Mouse (Mus musculus): ENCODE results near the gene Anxa6. TPM values are rescaled to one million over a fixed set of nuclear protein-coding genes. Genes with fewer than 3 reads are reported as not detected.

The Anxa6 gene
- polyA plus RNA-seq, 1 experiment from 2014 or later: 53.9 TPM

GRCm38 (mm10) chr11:55011440-55011839 lies 21.8 kb downstream of the Anxa6 start:
- WGBS: 90% methylated on average over 3 of the region's 3 CpGs
- H3K9me3 ChIP-seq (replicated peaks): no peaks in the 10 kb centered on the region
- no peaks in the 10 kb centered on the region for H3K27me3 ChIP-seq (ENCODE audit: low read depth, poor library complexity, severe bottlenecking)
- H3K27ac ChIP-seq (replicated peaks): no peak overlapping the region
- H3K36me3 ChIP-seq: peaks cover 25% of the 10 kb centered on the region
- no peak overlapping the region for H3K4me3 ChIP-seq
- DNase-seq (ENCODE audit: low spot score): no peak
- H3K4me1 ChIP-seq: peaks cover 6% of the 10 kb centered on the region; the same call in 1 of the 2 replicates

GRCm38 (mm10) chr11:55008230-55008629 lies 25.0 kb downstream of the Anxa6 start:
- WGBS: 90% methylated on average over 6 of the region's 6 CpGs
- Histone ChIP-seq H3K9me3 (replicated peaks) (no peaks in the 10 kb centered on the region), H3K27ac (replicated peaks) (no peak overlapping the region), H3K27me3 (ENCODE audit: low read depth, poor library complexity, severe bottlenecking) (no peaks in the 10 kb centered on the region), H3K4me1 (peaks cover 3% of the 10 kb centered on the region; the same call in 1 of the 2 replicates), H3K4me3 (no peak overlapping the region), H3K36me3 (peaks cover 30% of the 10 kb centered on the region)
- DNase-seq (ENCODE audit: low spot score): no peak

- Histone ChIP-seq H3K4me3 (no peak overlapping the region), H3K36me3 (peaks cover 35% of the 10 kb centered on the region), H3K4me1 (no peaks in the 10 kb centered on the region), H3K9me3 (replicated peaks) (peaks cover 4% of the 10 kb centered on the region; the same call in 1 of the 2 replicates), H3K27ac (replicated peaks) (no peak overlapping the region), H3K27me3 (ENCODE audit: low read depth, poor library complexity, severe bottlenecking) (no peaks in the 10 kb centered on the region)
- DNase-seq (ENCODE audit: low spot score): no peak
- 84% methylated on average over 5 of the region's 5 CpGs for WGBS
These were observed 27.6 kb downstream of the Anxa6 start for GRCm38 (mm10) chr11:55005684-55006083.

GRCm38 (mm10) chr11:55004970-55005502 lies 28.2 kb downstream of the Anxa6 start:
- Histone ChIP-seq H3K27me3 (ENCODE audit: low read depth, poor library complexity, severe bottlenecking) (no peaks in the 10 kb centered on the region), H3K27ac (replicated peaks) (no peak overlapping the region), H3K9me3 (replicated peaks) (peaks cover 5% of the 10 kb centered on the region; the same call in 1 of the 2 replicates), H3K4me1 (no peaks in the 10 kb centered on the region), H3K4me3 (no peak overlapping the region), H3K36me3 (peaks cover 36% of the 10 kb centered on the region)
- no peak for DNase-seq (ENCODE audit: low spot score)
- WGBS: 83% methylated on average over 7 of the region's 7 CpGs

GRCm38 (mm10) chr11:54998708-54999107 lies 34.5 kb downstream of the Anxa6 start:
- no peak for DNase-seq (ENCODE audit: low spot score)
- Histone ChIP-seq H3K4me3 (no peak overlapping the region), H3K9me3 (replicated peaks) (peaks cover 5% of the 10 kb centered on the region; the same call in 1 of the 2 replicates), H3K27me3 (ENCODE audit: low read depth, poor library complexity, severe bottlenecking) (no peaks in the 10 kb centered on the region), H3K36me3 (peaks cover 13% of the 10 kb centered on the region), H3K27ac (replicated peaks) (no peak overlapping the region), H3K4me1 (peaks cover 9% of the 10 kb centered on the region)
- WGBS: 52% methylated on average over 2 of the region's 2 CpGs

GRCm38 (mm10) chr11:54998284-54998683 lies 35.0 kb downstream of the Anxa6 start:
- peak; percentile 70 for DNase-seq (ENCODE audit: low spot score)
- Histone ChIP-seq H3K27me3 (ENCODE audit: low read depth, poor library complexity, severe bottlenecking) (no peaks in the 10 kb centered on the region), H3K36me3 (peaks cover 13% of the 10 kb centered on the region), H3K27ac (replicated peaks) (no peak overlapping the region), H3K9me3 (replicated peaks) (peaks cover 5% of the 10 kb centered on the region; the same call in 1 of the 2 replicates), H3K4me1 (peaks cover 9% of the 10 kb centered on the region), H3K4me3 (no peak overlapping the region)
- 2% methylated on average over 12 of the region's 12 CpGs for WGBS

- H3K9me3 ChIP-seq (replicated peaks): peaks cover 5% of the 10 kb centered on the region; the same call in 1 of the 2 replicates
- H3K27ac ChIP-seq (replicated peaks): no peak overlapping the region
- no peak overlapping the region for H3K4me3 ChIP-seq
- H3K36me3 ChIP-seq: peaks cover 9% of the 10 kb centered on the region
- DNase-seq (ENCODE audit: low spot score): no peak
- WGBS: 63% methylated on average over 7 of the region's 7 CpGs
- peaks cover 9% of the 10 kb centered on the region for H3K4me1 ChIP-seq
- no peaks in the 10 kb centered on the region for H3K27me3 ChIP-seq (ENCODE audit: low read depth, poor library complexity, severe bottlenecking)
These were observed 37.1 kb downstream of the Anxa6 start for GRCm38 (mm10) chr11:54996176-54996575.

GRCm38 (mm10) chr11:54989920-54990319 lies 43.3 kb downstream of the Anxa6 start:
- Histone ChIP-seq H3K36me3 (no peaks in the 10 kb centered on the region), H3K27me3 (ENCODE audit: low read depth, poor library complexity, severe bottlenecking) (no peaks in the 10 kb centered on the region), H3K27ac (replicated peaks) (no peak overlapping the region), H3K4me3 (no peak overlapping the region), H3K9me3 (replicated peaks) (no peaks in the 10 kb centered on the region), H3K4me1 (no peaks in the 10 kb centered on the region)
- no peak for DNase-seq (ENCODE audit: low spot score)

- no peaks in the 10 kb centered on the region for H3K9me3 ChIP-seq (replicated peaks)
- H3K27me3 ChIP-seq (ENCODE audit: low read depth, poor library complexity, severe bottlenecking): no peaks in the 10 kb centered on the region
- H3K4me1 ChIP-seq: no peaks in the 10 kb centered on the region
- 81% methylated on average over 8 of the region's 8 CpGs for WGBS
- H3K27ac ChIP-seq (replicated peaks): no peak overlapping the region
- no peaks in the 10 kb centered on the region for H3K36me3 ChIP-seq
- no peak overlapping the region for H3K4me3 ChIP-seq
- DNase-seq (ENCODE audit: low spot score): no peak
These were observed 44.4 kb downstream of the Anxa6 start for GRCm38 (mm10) chr11:54988754-54989349.

- Histone ChIP-seq H3K4me1 (no peaks in the 10 kb centered on the region), H3K36me3 (no peaks in the 10 kb centered on the region), H3K27me3 (ENCODE audit: low read depth, poor library complexity, severe bottlenecking) (no peaks in the 10 kb centered on the region), H3K27ac (replicated peaks) (no peak overlapping the region), H3K4me3 (no peak overlapping the region), H3K9me3 (replicated peaks) (no peaks in the 10 kb centered on the region)
- 83% methylated on average over 1 of the region's 1 CpGs for WGBS
- peak; percentile 49 for DNase-seq (ENCODE audit: low spot score)
These were observed 45.3 kb downstream of the Anxa6 start for GRCm38 (mm10) chr11:54987974-54988373.

- Histone ChIP-seq H3K36me3 (peaks cover 6% of the 10 kb centered on the region), H3K4me3 (no peak overlapping the region), H3K27ac (replicated peaks) (no peak overlapping the region), H3K9me3 (replicated peaks) (no peaks in the 10 kb centered on the region), H3K27me3 (ENCODE audit: low read depth, poor library complexity, severe bottlenecking) (no peaks in the 10 kb centered on the region), H3K4me1 (no peaks in the 10 kb centered on the region)
- no peak for DNase-seq (ENCODE audit: low spot score)
- 84% methylated on average over 3 of the region's 3 CpGs for WGBS
These were observed 48.2 kb downstream of the Anxa6 start for GRCm38 (mm10) chr11:54985086-54985485.

- no peak overlapping the region for H3K27ac ChIP-seq (replicated peaks)
- 60% methylated on average over 4 of the region's 4 CpGs for WGBS
These were observed 48.7 kb downstream of the Anxa6 start for GRCm38 (mm10) chr11:54984581-54984980.

GRCm38 (mm10) chr11:54984085-54984484 lies 49.2 kb downstream of the Anxa6 start:
- Histone ChIP-seq H3K27me3 (ENCODE audit: low read depth, poor library complexity, severe bottlenecking) (no peaks in the 10 kb centered on the region), H3K4me3 (no peak overlapping the region), H3K36me3 (peaks cover 8% of the 10 kb centered on the region), H3K27ac (replicated peaks) (no peak overlapping the region), H3K4me1 (no peaks in the 10 kb centered on the region), H3K9me3 (replicated peaks) (no peaks in the 10 kb centered on the region)
- 7% methylated on average over 6 of the region's 6 CpGs for WGBS
- DNase-seq (ENCODE audit: low spot score): peak; percentile 74

More at GRCm38 (mm10) chr11:54984581-54984980, 48.7 kb downstream of the Anxa6 start:
- Histone ChIP-seq H3K4me1 (no peaks in the 10 kb centered on the region), H3K4me3 (no peak overlapping the region), H3K9me3 (replicated peaks) (no peaks in the 10 kb centered on the region), H3K36me3 (peaks cover 6% of the 10 kb centered on the region), H3K27me3 (ENCODE audit: low read depth, poor library complexity, severe bottlenecking) (no peaks in the 10 kb centered on the region)
- DNase-seq (ENCODE audit: low spot score): no peak
